Mouse (Mus musculus) CD4-positive, CD25-positive, alpha-beta regulatory T cell, adult 2 months (primary cell): ENCODE results near the gene Usp5.

ENCODE experiments used
- DNase-seq: peaks from one replicate; pipeline ENCODE4 v3.0.0-alpha.2; 2012; ENCODE audit warnings: low read depth, low spot score

Gene Usp5

DNA sequence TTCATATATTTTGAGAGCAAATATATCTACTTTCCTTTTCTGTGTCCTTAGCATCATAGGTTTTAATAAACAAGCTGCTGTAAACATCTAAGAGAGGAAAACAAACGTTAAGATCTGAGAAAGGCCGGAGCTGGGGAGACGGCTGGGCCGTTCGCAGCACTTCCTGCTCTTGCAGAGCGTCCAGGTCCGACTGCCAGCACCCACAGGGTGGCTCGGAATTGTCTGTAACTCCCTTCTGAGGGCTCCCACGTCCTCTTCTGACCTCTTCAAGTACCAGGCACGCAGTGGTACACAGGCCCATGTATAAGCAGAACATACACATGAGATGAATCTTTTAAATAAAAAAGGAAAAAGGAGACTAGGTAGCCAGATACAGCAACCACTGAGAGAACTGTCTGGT is 41.6 kb downstream of the Usp5 start:
- DNase-seq = no peak

DNA sequence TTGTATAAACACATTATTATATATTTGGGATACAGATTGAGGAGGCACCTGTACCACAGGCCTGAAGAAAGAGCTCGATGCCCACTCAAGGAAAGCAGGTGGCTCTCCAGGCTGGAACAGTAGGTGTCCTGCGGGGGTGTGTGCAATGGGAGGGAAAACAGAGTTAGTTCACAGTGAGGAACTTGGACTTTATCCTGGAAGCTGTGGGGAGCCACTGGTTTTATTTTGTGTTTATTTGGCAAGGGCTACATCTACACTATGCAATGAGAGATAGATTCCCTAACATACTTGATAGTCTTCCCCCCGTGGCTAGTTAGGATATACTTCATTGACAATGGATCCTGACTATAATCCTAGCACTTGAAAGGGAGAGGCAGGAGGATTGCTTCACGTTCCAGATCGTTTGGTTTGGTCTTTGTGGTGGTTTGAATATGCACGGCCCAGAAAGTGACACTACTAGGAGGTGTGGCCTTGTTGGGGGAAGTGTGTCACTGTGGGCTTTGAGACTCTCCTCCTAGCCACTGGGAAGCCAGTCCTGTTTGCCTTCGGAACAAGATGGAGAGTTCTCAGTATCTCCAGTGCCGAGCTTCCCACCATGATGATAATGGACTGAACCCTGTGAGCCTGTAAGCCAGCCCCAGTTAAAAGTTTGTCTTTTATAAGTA is 42.4 kb downstream of the Usp5 start:
- no peak for DNase-seq

DNA sequence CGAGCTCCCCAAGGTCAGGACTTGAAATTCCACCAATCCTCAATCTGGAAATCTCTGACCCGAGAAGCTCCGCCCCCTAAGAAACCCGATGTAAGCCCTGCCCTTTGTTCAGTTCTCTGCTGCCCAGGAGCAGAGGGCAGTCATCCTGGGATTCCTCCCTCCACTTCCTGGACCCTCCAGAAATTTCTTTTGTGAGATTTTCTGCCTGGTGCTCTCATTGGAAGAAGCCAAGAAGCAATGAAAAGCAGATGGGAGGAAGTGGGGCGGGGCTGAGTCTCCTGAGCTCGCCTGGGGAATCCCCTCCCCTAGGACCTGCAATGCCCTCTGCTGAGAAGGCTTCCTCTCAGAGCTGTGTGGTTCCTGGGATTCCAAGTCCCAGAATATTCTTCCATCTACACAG is 46.8 kb downstream of the Usp5 start:
- peak; percentile 78 for DNase-seq

DNA sequence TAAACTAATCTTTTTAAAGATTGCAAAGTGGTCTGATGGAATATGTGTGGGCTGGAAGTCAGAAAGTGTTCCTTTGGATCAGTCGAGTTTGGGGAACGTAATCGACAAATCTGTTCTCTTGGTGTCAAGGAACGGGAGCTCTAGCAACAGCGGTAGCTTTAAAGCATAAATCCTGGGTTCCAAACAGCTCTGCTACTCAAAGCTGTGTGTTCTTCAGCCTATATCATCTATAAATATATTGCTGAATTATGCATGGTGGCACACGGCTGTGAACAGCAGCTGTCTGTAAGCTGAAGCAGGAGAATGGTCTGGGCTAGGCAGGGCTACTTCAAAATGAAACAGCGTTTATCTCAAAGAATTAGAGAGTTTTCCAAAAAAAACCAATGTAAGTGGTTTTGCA is 48.4 kb downstream of the Usp5 start:
- DNase-seq = no peak

DNA sequence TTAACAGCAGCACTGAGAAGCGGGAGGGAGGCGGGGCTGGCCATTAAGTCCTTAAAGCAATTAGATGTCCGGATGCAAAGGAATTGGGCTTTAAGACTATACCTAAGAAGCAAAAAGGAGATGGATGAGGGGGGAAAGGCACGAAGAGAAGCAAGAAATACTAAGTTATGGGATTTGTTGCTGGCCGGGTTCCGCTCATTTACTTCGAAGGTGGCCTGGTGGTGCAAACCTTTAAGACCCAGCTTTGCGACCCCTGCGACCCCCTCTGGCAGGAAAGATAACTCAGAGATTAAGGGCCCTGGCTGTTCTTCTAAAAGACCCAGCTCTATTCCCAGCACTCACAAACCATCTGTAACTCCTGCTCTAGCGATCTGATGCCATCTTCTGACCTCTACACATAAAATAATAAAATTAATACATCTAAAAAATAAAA is 49.3 kb downstream of the Usp5 start:
- no peak for DNase-seq

DNA sequence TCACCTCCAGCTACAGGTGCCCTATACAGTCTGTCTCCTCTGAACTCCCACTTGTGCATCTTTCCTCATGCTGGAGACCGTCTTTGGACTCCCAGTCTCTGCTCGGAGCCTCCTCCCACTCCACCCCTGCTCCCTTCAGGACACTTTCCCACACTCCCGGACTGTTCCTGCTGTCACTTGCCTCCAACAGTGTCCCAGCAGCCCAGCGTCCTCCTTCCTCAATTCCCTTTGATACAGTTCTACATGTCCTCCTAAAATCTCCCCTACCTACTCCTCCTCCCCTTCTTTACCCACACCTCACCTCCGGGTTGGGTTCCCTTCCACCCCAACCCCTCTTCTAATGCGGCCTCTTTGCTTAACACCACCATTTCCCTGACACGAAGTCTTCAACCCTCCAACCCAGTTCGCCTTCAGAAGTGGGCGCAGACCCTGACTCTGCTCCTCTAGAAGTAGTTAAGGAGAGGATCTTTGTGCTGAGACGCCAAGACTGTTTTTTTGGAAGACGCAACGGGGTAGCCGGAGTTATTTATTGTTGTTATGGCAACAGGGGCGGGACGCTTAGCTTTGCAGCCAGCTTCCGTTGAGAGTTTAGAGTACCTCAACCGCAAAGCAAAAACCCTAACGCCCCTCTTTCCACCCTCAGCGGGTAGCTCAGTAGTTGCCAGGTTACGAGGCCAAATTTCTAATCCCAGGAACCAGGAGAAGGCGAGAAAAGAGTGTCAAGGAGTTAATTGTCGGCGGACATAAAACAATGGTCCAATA is 49.9 kb downstream of the Usp5 start, which contains the start of gene Lrrc23:
Gene Lrrc23 (minus strand): TSS at position 506 of the 762 bp plus-strand sequence.
- peak; percentile 91 for DNase-seq

DNA sequence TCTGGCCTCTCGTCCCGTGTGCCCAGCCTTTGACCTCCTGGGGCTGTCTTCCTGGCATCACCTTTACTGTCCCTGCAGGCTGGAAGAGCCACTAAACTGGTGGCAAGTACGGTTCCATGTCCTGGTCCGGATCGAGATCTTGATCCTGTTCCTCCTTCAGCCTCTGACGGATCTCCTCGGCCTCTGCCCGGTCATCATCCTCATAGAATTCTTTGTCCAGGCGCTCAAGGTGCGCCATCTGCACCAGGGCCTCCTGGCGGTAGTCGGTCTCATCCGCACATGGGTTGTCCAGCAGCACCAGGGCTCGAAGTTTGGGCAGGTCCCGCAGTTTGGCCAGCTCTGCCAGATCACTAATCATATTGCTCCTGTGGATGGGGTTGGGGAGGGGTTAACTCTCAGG is 58.8 kb downstream of the Usp5 start:
- no peak for DNase-seq

DNA sequence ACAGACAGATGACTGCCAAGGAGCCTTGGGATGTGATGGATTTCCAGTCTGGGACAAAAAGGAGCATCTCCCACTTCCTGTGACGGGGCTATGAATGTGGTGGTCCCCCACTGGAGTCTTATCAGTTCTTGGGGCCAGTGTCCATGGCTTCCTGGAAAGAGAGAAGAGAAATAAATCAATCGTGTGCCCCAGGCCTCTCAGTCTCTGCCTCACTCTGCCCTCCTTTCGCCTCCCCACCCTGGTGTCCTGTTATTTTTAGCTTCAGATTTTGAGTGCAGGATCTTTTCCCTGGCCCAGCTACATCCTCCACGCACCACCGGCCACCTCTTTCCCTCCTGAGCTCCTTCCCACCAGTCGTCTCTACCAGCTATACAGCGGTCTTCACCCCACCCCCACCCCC is 59.3 kb downstream of the Usp5 start:
- DNase-seq = no peak

DNA sequence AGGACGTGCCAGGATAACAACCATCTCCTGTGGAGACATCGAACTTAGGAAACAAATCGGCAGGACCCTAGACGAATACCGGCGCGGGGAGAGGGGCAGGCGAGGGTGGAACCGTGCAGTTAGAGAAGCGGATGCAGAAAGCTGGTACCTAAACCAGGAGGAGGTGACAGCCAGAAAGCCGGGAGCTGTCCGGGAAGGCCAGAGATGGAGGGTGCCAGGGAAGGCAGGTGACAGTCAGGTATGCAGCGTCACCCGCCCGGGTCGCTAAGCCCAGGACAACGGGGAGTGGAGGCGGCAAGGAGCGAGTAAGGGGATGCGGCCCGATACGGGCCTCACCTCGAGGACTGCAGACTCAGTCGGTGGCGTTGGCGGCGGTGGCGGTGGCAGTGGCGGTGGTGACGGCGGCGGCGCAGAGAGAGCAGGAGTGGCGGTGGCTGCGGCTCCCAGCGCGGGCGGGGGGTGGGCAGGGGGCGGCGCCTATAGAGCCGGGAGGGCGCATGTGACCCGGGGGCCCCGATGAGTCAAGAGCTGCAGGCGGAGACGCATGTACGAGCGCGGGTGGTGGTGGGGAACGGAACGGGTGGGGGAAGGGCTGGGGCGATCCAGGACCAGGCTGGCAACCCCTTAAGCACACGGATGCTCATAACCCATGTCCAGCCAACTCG is 60.1 kb downstream of the Usp5 start, which contains the start of gene Eno2:
Gene Eno2 (minus strand): TSS at position 573 of the 665 bp plus-strand sequence.
- peak; percentile 81 for DNase-seq

DNA sequence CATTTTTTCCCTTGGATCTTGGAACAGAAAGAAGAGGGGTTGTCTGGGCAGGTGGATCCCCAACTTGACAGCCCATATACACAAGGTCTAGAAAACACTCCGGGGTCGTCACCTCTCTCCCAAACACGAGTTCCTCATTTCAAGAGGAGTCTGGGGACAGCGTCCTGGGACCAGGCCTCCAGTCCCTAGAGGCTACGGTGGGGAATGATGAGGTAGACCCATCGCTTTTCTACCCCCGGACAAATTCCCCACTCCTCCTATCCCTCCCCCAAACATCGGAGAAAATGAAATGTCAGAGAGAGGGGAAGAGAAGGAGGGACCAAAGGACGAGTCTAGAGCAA is 60.6 kb downstream of the Usp5 start:
- no peak for DNase-seq

DNA sequence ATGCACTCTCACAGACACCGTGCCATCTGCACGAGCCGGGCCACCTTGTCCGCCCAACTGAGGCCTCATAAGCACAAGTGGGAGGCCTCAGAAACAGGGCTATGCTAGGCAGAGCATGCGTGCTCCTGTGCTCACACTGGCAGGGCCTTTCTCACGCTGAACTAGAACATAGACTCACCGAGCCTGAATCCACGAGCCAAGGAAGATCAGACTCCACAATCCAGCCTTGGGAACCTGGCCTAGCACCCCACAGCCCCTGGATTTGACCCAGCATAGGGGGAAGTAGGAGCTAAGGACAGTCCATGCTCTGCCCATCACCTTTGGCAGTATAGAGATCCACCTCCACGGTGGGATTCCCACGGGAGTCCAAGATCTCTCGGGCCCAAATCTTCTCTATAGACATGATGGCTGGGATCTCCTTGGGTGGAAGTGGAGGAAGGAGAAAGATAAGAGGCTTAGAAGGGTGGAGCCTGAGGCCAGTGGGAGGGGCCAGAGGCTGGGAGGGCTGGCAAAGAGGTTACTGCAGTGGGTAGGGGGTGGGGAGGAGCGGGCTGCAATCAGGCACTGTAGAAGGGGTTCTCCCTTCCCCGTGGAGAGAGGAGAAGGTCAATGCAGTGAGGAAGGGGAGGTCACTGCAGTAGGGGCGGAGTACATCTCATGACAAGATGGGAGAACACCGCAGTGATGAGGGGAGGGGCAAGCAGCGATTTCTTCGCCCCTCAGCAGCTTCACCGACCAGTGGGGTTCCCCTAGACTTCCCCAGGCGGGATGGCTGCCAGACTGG is 61.2 kb downstream of the Usp5 start:
- peak; percentile 63 for DNase-seq

DNA sequence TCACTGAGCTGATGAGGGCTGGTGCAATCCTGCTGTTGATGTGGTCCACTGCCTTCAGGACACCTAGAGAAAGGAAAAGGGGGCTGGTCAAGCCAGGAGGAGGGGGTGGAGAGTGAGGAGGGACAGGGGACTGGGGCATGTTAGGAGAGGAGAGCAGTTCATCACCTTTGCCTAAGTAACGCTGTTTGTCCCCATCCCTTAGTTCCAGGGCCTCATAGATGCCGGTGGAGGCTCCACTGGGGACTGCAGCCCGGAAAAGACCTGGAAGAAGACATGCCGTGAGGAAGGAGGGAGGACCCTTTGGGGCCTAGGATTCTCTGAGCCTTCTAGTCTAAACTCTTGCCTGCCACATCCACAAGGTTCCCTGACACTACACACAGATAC is 61.8 kb downstream of the Usp5 start:
- no peak for DNase-seq

DNA sequence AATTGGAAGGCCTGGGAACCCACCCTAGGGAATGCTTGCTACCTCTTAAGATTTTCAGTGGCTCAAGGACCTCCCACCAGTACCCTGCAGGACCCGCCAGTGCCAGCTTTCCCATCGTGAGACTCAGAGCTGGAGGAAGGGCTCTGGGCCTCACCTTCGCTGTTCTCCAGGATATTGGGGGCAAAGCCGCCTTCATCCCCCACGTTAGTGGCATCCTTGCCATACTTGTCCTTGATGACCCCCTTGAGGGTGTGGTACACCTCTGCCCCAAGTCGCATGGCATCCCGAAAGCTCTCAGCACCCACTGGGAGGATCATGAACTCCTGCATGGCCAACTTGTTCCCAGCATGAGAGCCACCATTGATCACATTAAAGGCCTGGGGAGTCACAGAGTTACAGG is 63.3 kb downstream of the Usp5 start:
- DNase-seq = no peak
